Mouse (Mus musculus): Measurements from ENCODE around the gene Atp6v0a4. TPM values are rescaled to one million over a fixed set of nuclear protein-coding genes. Genes with fewer than 3 reads are reported as not detected.

The Atp6v0a4 gene
- polyA plus RNA-seq, 1 experiment from 2014 or later, result not detected

- H3K4me2 ChIP-seq (ENCODE audit: low read depth, low read length), result no peak overlapping the region
- no peaks in the 10 kb centered on the region for H3K9me3 ChIP-seq (replicated peaks; ENCODE audit: control insufficient read depth, low read length)
- ATAC-seq (replicated peaks; ENCODE audit: insufficient number of reproducible peaks, low FRiP score, low TSS enrichment, low read depth) (no peak), DNase-seq (ENCODE audit: low spot score) (no peak)
- no peaks in the 10 kb centered on the region for H3K27me3 ChIP-seq (ENCODE audit: control insufficient read depth, insufficient read depth, low read length)
- 67% methylated on average over 6 of the region's 6 CpGs for WGBS
- H3K4me1 ChIP-seq (ENCODE audit: control insufficient read depth, insufficient read depth, low read length), result no peaks in the 10 kb centered on the region
- no peak overlapping the region for H3K4me3 ChIP-seq (ENCODE audit: low read depth, low read length)
- H3K27ac ChIP-seq (replicated peaks; ENCODE audit: low read depth, low read length), result no peak overlapping the region
- H3K9ac ChIP-seq (replicated peaks; ENCODE audit: low read length), result no peak overlapping the region
- no peaks in the 10 kb centered on the region; the same call in 1 of the 2 replicates for H3K36me3 ChIP-seq (replicated peaks; ENCODE audit: control insufficient read depth, insufficient read depth, low read depth, low read length)
Observed at GRCm38 (mm10) chr6:38122791-38123190, 1.6 kb downstream of the Atp6v0a4 start.

- H3K27me3 ChIP-seq (ENCODE audit: control insufficient read depth, insufficient read depth, low read length), result no peaks in the 10 kb centered on the region
- no peak overlapping the region for H3K4me2 ChIP-seq (ENCODE audit: low read depth, low read length)
- WGBS, result 83% methylated on average over 5 of the region's 5 CpGs
- DNase-seq (ENCODE audit: low spot score) (no peak), ATAC-seq (replicated peaks; ENCODE audit: insufficient number of reproducible peaks, low FRiP score, low TSS enrichment, low read depth) (no peak)
- H3K27ac ChIP-seq (replicated peaks; ENCODE audit: low read depth, low read length), result no peak overlapping the region
- no peaks in the 10 kb centered on the region for H3K4me1 ChIP-seq (ENCODE audit: control insufficient read depth, insufficient read depth, low read length)
- H3K36me3 ChIP-seq (replicated peaks; ENCODE audit: control insufficient read depth, insufficient read depth, low read depth, low read length), result no peaks in the 10 kb centered on the region
- no peak overlapping the region for H3K4me3 ChIP-seq (ENCODE audit: low read depth, low read length)
- no peak overlapping the region for H3K9ac ChIP-seq (replicated peaks; ENCODE audit: low read length)
- H3K9me3 ChIP-seq (replicated peaks; ENCODE audit: control insufficient read depth, low read length), result no peaks in the 10 kb centered on the region
Observed at GRCm38 (mm10) chr6:38121843-38122242, 2.5 kb downstream of the Atp6v0a4 start.

- no peak overlapping the region for H3K4me3 ChIP-seq (ENCODE audit: low read depth, low read length)
- no peaks in the 10 kb centered on the region for H3K9me3 ChIP-seq (replicated peaks; ENCODE audit: control insufficient read depth, low read length)
- no peak overlapping the region for H3K27ac ChIP-seq (replicated peaks; ENCODE audit: low read depth, low read length)
- H3K9ac ChIP-seq (replicated peaks; ENCODE audit: low read length), result no peak overlapping the region
- H3K36me3 ChIP-seq (replicated peaks; ENCODE audit: control insufficient read depth, insufficient read depth, low read depth, low read length), result no peaks in the 10 kb centered on the region
- H3K27me3 ChIP-seq (ENCODE audit: control insufficient read depth, insufficient read depth, low read length), result no peaks in the 10 kb centered on the region
- 58% methylated on average over 9 of the region's 9 CpGs for WGBS
- no peaks in the 10 kb centered on the region for H3K4me1 ChIP-seq (ENCODE audit: control insufficient read depth, insufficient read depth, low read length)
- no peak for ATAC-seq (replicated peaks; ENCODE audit: insufficient number of reproducible peaks, low FRiP score, low TSS enrichment, low read depth)
- no peak overlapping the region for H3K4me2 ChIP-seq (ENCODE audit: low read depth, low read length)
- no peak for DNase-seq (ENCODE audit: low spot score)
Observed at GRCm38 (mm10) chr6:38120681-38121371, 3.6 kb downstream of the Atp6v0a4 start.

GRCm38 (mm10) chr6:38118341-38118740, 6.0 kb downstream of the Atp6v0a4 start:
- no peak for DNase-seq (ENCODE audit: low spot score)
- Histone ChIP-seq H3K9ac (replicated peaks; ENCODE audit: low read length) (no peak overlapping the region), H3K27ac (replicated peaks; ENCODE audit: low read depth, low read length) (no peak overlapping the region), H3K4me3 (ENCODE audit: low read depth, low read length) (no peak overlapping the region), H3K4me2 (ENCODE audit: low read depth, low read length) (no peak overlapping the region), H3K9me3 (replicated peaks; ENCODE audit: control insufficient read depth, low read length) (no peaks in the 10 kb centered on the region), H3K27me3 (ENCODE audit: control insufficient read depth, insufficient read depth, low read length) (no peaks in the 10 kb centered on the region), H3K4me1 (ENCODE audit: control insufficient read depth, insufficient read depth, low read length) (no peaks in the 10 kb centered on the region), H3K36me3 (replicated peaks; ENCODE audit: control insufficient read depth, insufficient read depth, low read depth, low read length) (no peaks in the 10 kb centered on the region)
- 93% methylated on average over 6 of the region's 6 CpGs for WGBS
- no peak for ATAC-seq (replicated peaks; ENCODE audit: insufficient number of reproducible peaks, low FRiP score, low TSS enrichment, low read depth)

GRCm38 (mm10) chr6:38116107-38116770, 8.1 kb downstream of the Atp6v0a4 start:
- Histone ChIP-seq H3K4me1 (ENCODE audit: control insufficient read depth, insufficient read depth, low read length) (no peaks in the 10 kb centered on the region), H3K27ac (replicated peaks; ENCODE audit: low read depth, low read length) (no peak overlapping the region), H3K4me3 (ENCODE audit: low read depth, low read length) (no peak overlapping the region), H3K36me3 (replicated peaks; ENCODE audit: control insufficient read depth, insufficient read depth, low read depth, low read length) (no peaks in the 10 kb centered on the region), H3K9ac (replicated peaks; ENCODE audit: low read length) (no peak overlapping the region), H3K27me3 (ENCODE audit: control insufficient read depth, insufficient read depth, low read length) (no peaks in the 10 kb centered on the region), H3K4me2 (ENCODE audit: low read depth, low read length) (no peak overlapping the region), H3K9me3 (replicated peaks; ENCODE audit: control insufficient read depth, low read length) (no peaks in the 10 kb centered on the region)
- no peak for ATAC-seq (replicated peaks; ENCODE audit: insufficient number of reproducible peaks, low FRiP score, low TSS enrichment, low read depth)
- 52% methylated on average over 4 of the region's 4 CpGs for WGBS
- no peak for DNase-seq (ENCODE audit: low spot score)

GRCm38 (mm10) chr6:38110859-38111258, 13.5 kb downstream of the Atp6v0a4 start:
- Histone ChIP-seq H3K27ac (replicated peaks; ENCODE audit: low read depth, low read length) (no peak overlapping the region), H3K9ac (replicated peaks; ENCODE audit: low read length) (no peak overlapping the region), H3K27me3 (ENCODE audit: control insufficient read depth, insufficient read depth, low read length) (no peaks in the 10 kb centered on the region), H3K4me3 (ENCODE audit: low read depth, low read length) (no peak overlapping the region), H3K9me3 (replicated peaks; ENCODE audit: control insufficient read depth, low read length) (no peaks in the 10 kb centered on the region), H3K4me2 (ENCODE audit: low read depth, low read length) (no peak overlapping the region), H3K36me3 (replicated peaks; ENCODE audit: control insufficient read depth, insufficient read depth, low read depth, low read length) (no peaks in the 10 kb centered on the region), H3K4me1 (ENCODE audit: control insufficient read depth, insufficient read depth, low read length) (no peaks in the 10 kb centered on the region; the same call in 1 of the 2 replicates)
- WGBS, result 78% methylated on average over 9 of the region's 9 CpGs
- no peak for ATAC-seq (replicated peaks; ENCODE audit: insufficient number of reproducible peaks, low FRiP score, low TSS enrichment, low read depth)
- DNase-seq (ENCODE audit: low spot score), result no peak

GRCm38 (mm10) chr6:38109871-38110270, 14.5 kb downstream of the Atp6v0a4 start:
- Histone ChIP-seq H3K27me3 (ENCODE audit: control insufficient read depth, insufficient read depth, low read length) (no peaks in the 10 kb centered on the region), H3K27ac (replicated peaks; ENCODE audit: low read depth, low read length) (no peak overlapping the region), H3K9ac (replicated peaks; ENCODE audit: low read length) (no peak overlapping the region), H3K4me2 (ENCODE audit: low read depth, low read length) (no peak overlapping the region), H3K36me3 (replicated peaks; ENCODE audit: control insufficient read depth, insufficient read depth, low read depth, low read length) (no peaks in the 10 kb centered on the region), H3K4me1 (ENCODE audit: control insufficient read depth, insufficient read depth, low read length) (no peaks in the 10 kb centered on the region; the same call in 1 of the 2 replicates), H3K9me3 (replicated peaks; ENCODE audit: control insufficient read depth, low read length) (no peaks in the 10 kb centered on the region), H3K4me3 (ENCODE audit: low read depth, low read length) (no peak overlapping the region)
- WGBS, result 17% methylated on average over 9 of the region's 9 CpGs
- DNase-seq (ENCODE audit: low spot score), result peak; percentile 26
- ATAC-seq (replicated peaks; ENCODE audit: insufficient number of reproducible peaks, low FRiP score, low TSS enrichment, low read depth), result no peak

GRCm38 (mm10) chr6:38109160-38109795, 15.1 kb downstream of the Atp6v0a4 start, which contains the start of gene Tmem213:
Gene Tmem213, plus strand, starts transcription at chr6:38109255.
- no peak within 1 kb of the TSS for H3K4me3 ChIP-seq (ENCODE audit: low read depth, low read length)
- H3K27me3 ChIP-seq (ENCODE audit: control insufficient read depth, insufficient read depth, low read length), result no peaks in the 10 kb centered on the region
- H3K4me1 ChIP-seq (ENCODE audit: control insufficient read depth, insufficient read depth, low read length), result no peaks in the 10 kb centered on the region; the same call in 1 of the 2 replicates
- H3K4me2 ChIP-seq (ENCODE audit: low read depth, low read length), result no peak within 1 kb of the TSS
- no peaks in the 10 kb centered on the region for H3K36me3 ChIP-seq (replicated peaks; ENCODE audit: control insufficient read depth, insufficient read depth, low read depth, low read length)
- H3K9ac ChIP-seq (replicated peaks; ENCODE audit: low read length), result no peak within 1 kb of the TSS
- DNase-seq (ENCODE audit: low spot score) (no peak), ATAC-seq (replicated peaks; ENCODE audit: insufficient number of reproducible peaks, low FRiP score, low TSS enrichment, low read depth) (0 out of 2 replicates have a peak, but pooled peaks have one; percentile 39)
- WGBS, result 22% methylated on average over 7 of the region's 9 CpGs
- no peaks in the 10 kb centered on the region for H3K9me3 ChIP-seq (replicated peaks; ENCODE audit: control insufficient read depth, low read length)
- H3K27ac ChIP-seq (replicated peaks; ENCODE audit: low read depth, low read length), result no peak within 1 kb of the TSS

Measured in embryonic facial prominence, embryonic 11.5 days (tissue).